Comparison of ENCODE assay signal across 11 mouse cellular contexts in the genomic region with DNA sequence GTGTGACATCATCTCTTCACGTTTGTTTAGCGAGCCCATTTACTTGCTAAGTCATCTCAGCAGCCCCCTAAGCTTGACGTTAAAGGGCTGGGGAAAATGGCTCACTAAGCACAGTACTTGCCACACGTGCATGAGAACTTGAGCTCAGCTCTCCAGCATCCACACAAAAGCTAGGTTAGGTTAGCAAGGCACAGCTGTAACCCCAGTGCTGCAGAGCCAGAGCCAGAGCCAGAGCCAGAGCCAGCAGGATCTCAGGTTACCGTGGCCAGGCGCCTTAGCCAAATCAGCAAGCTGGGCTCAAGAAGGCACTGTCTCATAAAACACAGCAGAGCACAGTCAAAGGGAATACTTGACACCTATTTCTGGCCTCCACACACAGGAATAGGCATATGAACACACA. TPM values are rescaled to one million over a fixed set of nuclear protein-coding genes. Genes with fewer than 3 reads are reported as not detected.
DNase-seq lines count a peak whose midpoint lies in the region; ATAC-seq and TF ChIP-seq lines count a peak whose summit lies in the region.
"Had no signal": no experiment of that assay in that cellular context is flagged by ENCODE, and none has a peak within 500 bp of the region (broad histone marks: within the 10 kb centered on the region; RNA-seq: fewer than 3 reads in every experiment).

No protein-coding gene starts in this region.

- H3K4me3 ChIP-seq in intestine, embryonic 16.5 days (ENCODE audit: low read length): no peak overlapping the region
- no peak overlapping the region for H3K4me3 ChIP-seq in forebrain, postnatal 0 days (ENCODE audit: low read depth, low read length)
- H3K4me3 ChIP-seq: neural tube, embryonic 13.5 days had no signal

- no peaks in the 10 kb centered on the region for H3K27me3 ChIP-seq in intestine, embryonic 16.5 days (replicated peaks; ENCODE audit: control insufficient read depth, insufficient read depth, low read length)
- H3K27me3 ChIP-seq in forebrain, postnatal 0 days (ENCODE audit: insufficient read depth, low read length): no peaks in the 10 kb centered on the region
- H3K27me3 ChIP-seq: neural tube, embryonic 13.5 days had no signal

- H3K9me3 ChIP-seq in intestine, embryonic 16.5 days (ENCODE audit: control insufficient read depth, low read length): no peaks in the 10 kb centered on the region
- no peaks in the 10 kb centered on the region for H3K9me3 ChIP-seq in forebrain, postnatal 0 days (ENCODE audit: low read length)
- H3K9me3 ChIP-seq: neural tube, embryonic 13.5 days had no signal

- no peak overlapping the region for H3K9ac ChIP-seq in intestine, embryonic 16.5 days (ENCODE audit: low read depth, low read length)
- H3K9ac ChIP-seq in forebrain, postnatal 0 days: no peak overlapping the region
- H3K9ac ChIP-seq: neural tube, embryonic 13.5 days had no signal

- H3K4me1 ChIP-seq in intestine, embryonic 16.5 days (ENCODE audit: control insufficient read depth, insufficient read depth, low read length): peaks cover 58% of the 10 kb centered on the region
- no peaks in the 10 kb centered on the region for H3K4me1 ChIP-seq in forebrain, postnatal 0 days (ENCODE audit: insufficient read depth)

- H3K36me3 ChIP-seq in intestine, embryonic 16.5 days (ENCODE audit: control insufficient read depth, insufficient read depth, low read length): no peaks in the 10 kb centered on the region; the same call in 1 of the 2 replicates
- peaks cover 17% of the 10 kb centered on the region for H3K36me3 ChIP-seq in forebrain, postnatal 0 days (ENCODE audit: insufficient read depth)

- peak overlapping the region; percentile 17; the same call in 1 of the 2 replicates for H3K27ac ChIP-seq in intestine, embryonic 16.5 days (ENCODE audit: low read length)
- no peak overlapping the region for H3K27ac ChIP-seq in forebrain, postnatal 0 days (ENCODE audit: low read depth, low read length)
- H3K27ac ChIP-seq: neural tube, embryonic 13.5 days had no signal

- ATAC-seq in intestine, embryonic 16.5 days: no peak
- ATAC-seq in forebrain, postnatal 0 days: no peak

- no peak overlapping the region for H3K4me2 ChIP-seq in intestine, embryonic 16.5 days (ENCODE audit: low read depth, low read length)
- H3K4me2 ChIP-seq in forebrain, postnatal 0 days (ENCODE audit: low read depth): no peak overlapping the region
- H3K4me2 ChIP-seq: neural tube, embryonic 13.5 days had no signal

- DNase-seq in embryo, embryonic 11.5 days (ENCODE audit: low read depth, low spot score): peak; percentile 36
- DNase-seq in embryo, embryonic 9.5 days (ENCODE audit: extremely low spot score): no peak
- DNase-seq in 3T3-L1 (ENCODE audit: low read depth, low spot score): peak; percentile 66
- DNase-seq in gastrocnemius, adult 8-10 months (ENCODE audit: low spot score in 2 of 2): peak; percentile 43 to 64
- DNase-seq in forebrain, postnatal 0 days: no peak
- no peak for DNase-seq in layer of hippocampus, adult 8-10 months (ENCODE audit: low spot score in 2 of 2)
- no peak for DNase-seq in layer of hippocampus, postnatal 36 days
- DNase-seq: cerebellum, adult 2 months; lung, postnatal 14 days had no signal

- WGBS in intestine, embryonic 16.5 days: 57% methylated on average over 6 of the region's 6 CpGs
- 65% methylated on average over 6 of the region's 6 CpGs for WGBS in forebrain, postnatal 0 days

- TF ChIP-seq CTCF in forebrain, postnatal 0 days (IDR thresholded peaks at IDR 0.05; ENCODE audit: low read depth): no peak

RNA-seq across cellular contexts. Expression of gene Ube4b, which starts 31.0 kb away (rescaled TPM):
- total RNA-seq in gastrocnemius, adult 8-10 months (2022): 10 to 100 TPM; 35.4 to 39.1 (median 35.6) TPM
- 31.1 and 34.4 TPM in 2 replicates for polyA plus RNA-seq in intestine, embryonic 16.5 days (2015; fragmentation: Nextera tagmentation; extraction: Ambion mirVana)
- 81.0 and 93.3 TPM in 2 replicates for total RNA-seq in forebrain, postnatal 0 days (2014; rRNA removed)
- polyA plus RNA-seq in forebrain, postnatal 0 days (2015; fragmentation: Nextera tagmentation; extraction: Ambion mirVana): 41.0 and 47.6 TPM in 2 replicates
- total RNA-seq in layer of hippocampus, adult 8-10 months (2022): 100 to 1,000 TPM in 2 of 4 experiments, 10 to 100 TPM in 2; 91.3 to 108 (median 97.6) TPM
- total RNA-seq in layer of hippocampus, postnatal 36 days (2021): 100 to 1,000 TPM; 100 TPM

RNA-seq across cellular contexts. Expression of gene Rbp7, which starts 59.2 kb away (rescaled TPM):
- total RNA-seq in gastrocnemius, adult 8-10 months (2022): 10 to 100 TPM in 1 of 4 experiments, 1 to 10 TPM in 3; 3.8 to 14.0 (median 5.8) TPM
- 1.9 and 2.2 TPM in 2 replicates for polyA plus RNA-seq in intestine, embryonic 16.5 days (2015; fragmentation: Nextera tagmentation; extraction: Ambion mirVana)
- not detected in 2 replicates for total RNA-seq in forebrain, postnatal 0 days (2014; rRNA removed)
- polyA plus RNA-seq in forebrain, postnatal 0 days (2015; fragmentation: Nextera tagmentation; extraction: Ambion mirVana): 0.30 and 0.49 TPM in 2 replicates
- total RNA-seq in layer of hippocampus, adult 8-10 months (2022): not detected
- not detected for total RNA-seq in layer of hippocampus, postnatal 36 days (2021)
- polyA plus RNA-seq: neural tube, embryonic 13.5 days had no signal

Comparison
In these comparisons a context has a peak if more than half of its experiments do, and no peak if none do; other contexts are left out.
1. DNase-seq: peak in embryo, embryonic 11.5 days (single experiment), 3T3-L1 (single experiment) and gastrocnemius, adult 8-10 months (2 of 2); none in embryo, embryonic 9.5 days (single experiment), forebrain, postnatal 0 days (single experiment), layer of hippocampus, adult 8-10 months (0 of 2) and layer of hippocampus, postnatal 36 days (0 of 2).